Mouse (Mus musculus): ENCODE results near the gene Slc24a2.
A peak's percentile ranks its signal among the peaks of the same experiment; 100 is the strongest.

Gene Slc24a2

GRCm38 (mm10) chr4:86953519-86953918 lies 276.8 kb downstream of the Slc24a2 start:
- no peak for DNase-seq (ENCODE audit: low read depth)

- DNase-seq (ENCODE audit: low read depth), result peak; percentile 40
Observed at GRCm38 (mm10) chr4:86948794-86949193, 281.5 kb downstream of the Slc24a2 start.

GRCm38 (mm10) chr4:86943296-86943695 lies 287.0 kb downstream of the Slc24a2 start:
- DNase-seq (ENCODE audit: low read depth), result no peak

- DNase-seq (ENCODE audit: low read depth), result no peak
Observed at GRCm38 (mm10) chr4:86942656-86943055, 287.6 kb downstream of the Slc24a2 start.

- no peak for DNase-seq (ENCODE audit: low read depth)
Observed at GRCm38 (mm10) chr4:86936706-86937105, 293.6 kb downstream of the Slc24a2 start.

- DNase-seq (ENCODE audit: low read depth), result no peak
Observed at GRCm38 (mm10) chr4:86936217-86936616, 294.1 kb downstream of the Slc24a2 start.

Data from 416B (cell line).